Mouse (Mus musculus): Measurements from ENCODE around the gene Epha3. TPM values are rescaled to one million over a fixed set of nuclear protein-coding genes. Genes with fewer than 3 reads are reported as not detected.
A peak's percentile ranks its signal among the peaks of the same experiment; 100 is the strongest.

Epha3 gene
- 77.3 and 86.8 TPM in 2 replicates for polyA plus RNA-seq (2016; fragmentation: Nextera tagmentation; extraction: Ambion mirVana)

- Histone ChIP-seq H3K4me2 (peak within 1 kb of the TSS; percentile 71), H3K27ac (peak within 1 kb of the TSS; percentile 87), H3K4me1 (peaks cover 4% of the 10 kb centered on the region; the same call in 1 of the 2 replicates), H3K9ac (peak within 1 kb of the TSS; percentile 60), H3K27me3 (peaks cover 13% of the 10 kb centered on the region), H3K4me3 (replicated peaks) (peak within 1 kb of the TSS; percentile 59), H3K36me3 (replicated peaks) (no peaks in the 10 kb centered on the region), H3K9me3 (no peaks in the 10 kb centered on the region)
- WGBS = under 1% methylated on average over 28 of the region's 28 CpGs
- ATAC-seq (ENCODE audit: low FRiP score) = peak; percentile 92
Measured at GRCm38 (mm10) chr16:63863913-63864330, at the start of gene Epha3. Gene Epha3, minus strand, starts transcription at chr16:63864175.

- Histone ChIP-seq H3K27me3 (no peaks in the 10 kb centered on the region), H3K9ac (no peak overlapping the region; the same call in 1 of the 2 replicates), H3K4me2 (peak overlapping the region; percentile 37), H3K9me3 (no peaks in the 10 kb centered on the region), H3K36me3 (replicated peaks) (no peaks in the 10 kb centered on the region), H3K27ac (peak overlapping the region; percentile 61), H3K4me3 (replicated peaks) (0 out of 2 replicates have a peak overlapping the region, but pooled peaks have one; percentile 7), H3K4me1 (peaks cover 3% of the 10 kb centered on the region; the same call in 1 of the 2 replicates)
- WGBS = 41% methylated on average over 13 of the region's 13 CpGs
- peak; percentile 55; the same call in 1 of the 2 replicates for ATAC-seq (ENCODE audit: low FRiP score)
Measured at GRCm38 (mm10) chr16:63903425-63903824, 39.5 kb upstream of the Epha3 start.

- H3K9me3 ChIP-seq = no peaks in the 10 kb centered on the region
- no peak overlapping the region for H3K4me3 ChIP-seq (replicated peaks)
- no peak overlapping the region for H3K9ac ChIP-seq
- H3K4me2 ChIP-seq = no peak overlapping the region
- no peak overlapping the region for H3K27ac ChIP-seq
- H3K36me3 ChIP-seq (replicated peaks) = no peaks in the 10 kb centered on the region
- no peaks in the 10 kb centered on the region for H3K27me3 ChIP-seq
- 88% methylated on average over 1 of the region's 1 CpGs for WGBS
- H3K4me1 ChIP-seq = no peaks in the 10 kb centered on the region
- ATAC-seq (ENCODE audit: low FRiP score) = no peak
Measured at GRCm38 (mm10) chr16:63881190-63881589, 17.2 kb upstream of the Epha3 start.

GRCm38 (mm10) chr16:63872313-63872712 is 8.3 kb upstream of the Epha3 start:
- peak; percentile 63; the same call in 1 of the 2 replicates for ATAC-seq (ENCODE audit: low FRiP score)
- no peaks in the 10 kb centered on the region for H3K9me3 ChIP-seq
- no peaks in the 10 kb centered on the region for H3K4me1 ChIP-seq
- H3K4me3 ChIP-seq (replicated peaks) = no peak overlapping the region
- H3K27ac ChIP-seq = no peak overlapping the region
- H3K36me3 ChIP-seq (replicated peaks) = no peaks in the 10 kb centered on the region
- H3K9ac ChIP-seq = no peak overlapping the region
- no peak overlapping the region for H3K4me2 ChIP-seq
- H3K27me3 ChIP-seq = no peaks in the 10 kb centered on the region
- WGBS = 14% methylated on average over 7 of the region's 7 CpGs

GRCm38 (mm10) chr16:63864463-63864976 is 545 bp upstream of the Epha3 start:
- H3K36me3 ChIP-seq (replicated peaks) = no peaks in the 10 kb centered on the region
- H3K27ac ChIP-seq = peak overlapping the region; percentile 87; the same call in 1 of the 2 replicates
- peaks cover 4% of the 10 kb centered on the region; the same call in 1 of the 2 replicates for H3K4me1 ChIP-seq
- H3K4me3 ChIP-seq (replicated peaks) = peak overlapping the region; percentile 59
- H3K27me3 ChIP-seq = peaks cover 13% of the 10 kb centered on the region
- WGBS = 31% methylated on average over 7 of the region's 7 CpGs
- peak overlapping the region; percentile 60; the same call in 1 of the 2 replicates for H3K9ac ChIP-seq
- ATAC-seq (ENCODE audit: low FRiP score) = peak; percentile 10; the same call in 1 of the 2 replicates
- H3K4me2 ChIP-seq = peak overlapping the region; percentile 71
- H3K9me3 ChIP-seq = no peaks in the 10 kb centered on the region

- WGBS = under 1% methylated on average over 12 of the region's 12 CpGs
- H3K4me2 ChIP-seq = peak overlapping the region; percentile 71
- no peaks in the 10 kb centered on the region for H3K9me3 ChIP-seq
- peak; percentile 75 for ATAC-seq (ENCODE audit: low FRiP score)
- peak overlapping the region; percentile 59 for H3K4me3 ChIP-seq (replicated peaks)
- H3K36me3 ChIP-seq (replicated peaks) = no peaks in the 10 kb centered on the region
- peaks cover 4% of the 10 kb centered on the region; the same call in 1 of the 2 replicates for H3K4me1 ChIP-seq
- peak overlapping the region; percentile 72 for H3K27ac ChIP-seq
- H3K9ac ChIP-seq = peak overlapping the region; percentile 41
- peaks cover 13% of the 10 kb centered on the region for H3K27me3 ChIP-seq
Measured at GRCm38 (mm10) chr16:63863181-63863580, 794 bp downstream of the Epha3 start.

GRCm38 (mm10) chr16:63857561-63857960 is 6.4 kb downstream of the Epha3 start:
- no peaks in the 10 kb centered on the region for H3K36me3 ChIP-seq (replicated peaks)
- no peaks in the 10 kb centered on the region for H3K9me3 ChIP-seq
- peak; percentile 42 for ATAC-seq (ENCODE audit: low FRiP score)
- under 1% methylated on average over 11 of the region's 11 CpGs for WGBS
- peak overlapping the region; percentile 76 for H3K9ac ChIP-seq
- peak overlapping the region; percentile 67 for H3K4me2 ChIP-seq
- H3K27ac ChIP-seq = peak overlapping the region; percentile 91
- no peaks in the 10 kb centered on the region for H3K27me3 ChIP-seq
- peaks cover 6% of the 10 kb centered on the region for H3K4me1 ChIP-seq
- H3K4me3 ChIP-seq (replicated peaks) = peak overlapping the region; percentile 57

GRCm38 (mm10) chr16:63856658-63857552 is 7.1 kb downstream of the Epha3 start:
- WGBS = 2% methylated on average over 33 of the region's 33 CpGs
- peak; percentile 94 for ATAC-seq (ENCODE audit: low FRiP score)
- peak overlapping the region; percentile 57 for H3K4me3 ChIP-seq (replicated peaks)
- peak overlapping the region; percentile 67 for H3K4me2 ChIP-seq
- peak overlapping the region; percentile 76 for H3K9ac ChIP-seq
- no peaks in the 10 kb centered on the region for H3K36me3 ChIP-seq (replicated peaks)
- H3K27ac ChIP-seq = peak overlapping the region; percentile 91
- H3K27me3 ChIP-seq = no peaks in the 10 kb centered on the region
- no peaks in the 10 kb centered on the region for H3K9me3 ChIP-seq
- peaks cover 6% of the 10 kb centered on the region for H3K4me1 ChIP-seq

GRCm38 (mm10) chr16:63850297-63850696 is 13.7 kb downstream of the Epha3 start:
- no peaks in the 10 kb centered on the region for H3K36me3 ChIP-seq (replicated peaks)
- 78% methylated on average over 3 of the region's 3 CpGs for WGBS
- H3K9me3 ChIP-seq = no peaks in the 10 kb centered on the region
- H3K4me2 ChIP-seq = no peak overlapping the region
- no peak overlapping the region for H3K27ac ChIP-seq
- ATAC-seq (ENCODE audit: low FRiP score) = no peak
- no peaks in the 10 kb centered on the region for H3K4me1 ChIP-seq
- H3K4me3 ChIP-seq (replicated peaks) = no peak overlapping the region
- H3K9ac ChIP-seq = no peak overlapping the region
- no peaks in the 10 kb centered on the region for H3K27me3 ChIP-seq

GRCm38 (mm10) chr16:63842911-63843310 is 21.1 kb downstream of the Epha3 start:
- Histone ChIP-seq H3K36me3 (replicated peaks) (no peaks in the 10 kb centered on the region), H3K27ac (no peak overlapping the region), H3K9ac (no peak overlapping the region), H3K9me3 (no peaks in the 10 kb centered on the region), H3K4me2 (no peak overlapping the region), H3K4me1 (no peaks in the 10 kb centered on the region), H3K27me3 (no peaks in the 10 kb centered on the region), H3K4me3 (replicated peaks) (no peak overlapping the region)
- no peak for ATAC-seq (ENCODE audit: low FRiP score)
- WGBS = 87% methylated on average over 2 of the region's 2 CpGs

GRCm38 (mm10) chr16:63837466-63837865 is 26.5 kb downstream of the Epha3 start:
- no peak overlapping the region for H3K9ac ChIP-seq
- no peak overlapping the region for H3K4me3 ChIP-seq (replicated peaks)
- no peaks in the 10 kb centered on the region for H3K36me3 ChIP-seq (replicated peaks)
- no peaks in the 10 kb centered on the region for H3K4me1 ChIP-seq
- no peak overlapping the region for H3K4me2 ChIP-seq
- no peak overlapping the region for H3K27ac ChIP-seq
- no peaks in the 10 kb centered on the region for H3K9me3 ChIP-seq
- no peak for ATAC-seq (ENCODE audit: low FRiP score)
- H3K27me3 ChIP-seq = no peaks in the 10 kb centered on the region

GRCm38 (mm10) chr16:63821164-63821563 is 42.8 kb downstream of the Epha3 start:
- no peak overlapping the region for H3K9ac ChIP-seq
- WGBS = 29% methylated on average over 2 of the region's 2 CpGs
- no peak overlapping the region for H3K4me3 ChIP-seq (replicated peaks)
- H3K4me1 ChIP-seq = peaks cover 15% of the 10 kb centered on the region
- H3K4me2 ChIP-seq = no peak overlapping the region
- no peaks in the 10 kb centered on the region for H3K36me3 ChIP-seq (replicated peaks)
- 0 out of 2 replicates have a peak overlapping the region, but pooled peaks have one; percentile 36 for H3K27ac ChIP-seq
- H3K27me3 ChIP-seq = no peaks in the 10 kb centered on the region
- peak; percentile 61 for ATAC-seq (ENCODE audit: low FRiP score)
- no peaks in the 10 kb centered on the region for H3K9me3 ChIP-seq

Measured in forebrain, embryonic 12.5 days (tissue).